In the genomic region with DNA sequence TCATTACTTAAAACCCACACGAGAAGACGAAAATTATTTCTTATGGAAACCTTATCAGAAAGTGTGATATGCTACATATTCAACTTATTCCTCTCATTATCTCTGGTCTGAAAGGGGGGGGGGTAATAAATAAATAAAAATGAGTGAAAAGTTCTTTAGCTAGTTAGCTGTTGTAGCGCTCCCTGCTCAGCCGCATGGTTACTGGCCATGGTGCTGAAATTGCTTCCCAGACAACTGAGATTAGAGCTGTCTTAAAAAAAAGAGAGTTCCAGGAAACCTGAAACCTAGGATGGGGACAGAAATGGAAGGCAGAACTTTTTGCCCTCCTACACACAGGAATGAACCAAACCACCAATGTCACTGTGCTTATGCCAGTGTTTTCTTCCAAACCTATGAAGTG, we compare ENCODE assay signal across 9 mouse cellular contexts. TPM values are rescaled to one million over a fixed set of nuclear protein-coding genes. Genes with fewer than 3 reads are reported as not detected.
A peak's percentile ranks its signal among the peaks of the same experiment; 100 is the strongest.
DNase-seq lines count a peak whose midpoint lies in the region; ATAC-seq lines count a peak whose summit lies in the region.
"Had no signal": no experiment of that assay in that cellular context is flagged by ENCODE, and none has a peak within 500 bp of the region (broad histone marks: within the 10 kb centered on the region; RNA-seq: fewer than 3 reads in every experiment).

No protein-coding gene starts in this region.

- ATAC-seq in midbrain, embryonic 15.5 days (replicated peaks): no peak

- H3K4me2 ChIP-seq in midbrain, embryonic 15.5 days: 0 out of 2 replicates have a peak overlapping the region, but pooled peaks have one; percentile 1

- H3K4me3 ChIP-seq in midbrain, embryonic 15.5 days: peak overlapping the region; percentile 28

- intact Hi-C loops in left cerebral cortex, postnatal 4 days (cut with DNase I): no loop called here

- no peak overlapping the region for H3K9ac ChIP-seq in midbrain, embryonic 15.5 days

- WGBS in midbrain, embryonic 15.5 days: 5% methylated on average over 4 of the region's 4 CpGs

- H3K4me1 ChIP-seq in midbrain, embryonic 15.5 days: peaks cover 30% of the 10 kb centered on the region

- H3K27ac ChIP-seq in midbrain, embryonic 15.5 days: no peak overlapping the region

- no peaks in the 10 kb centered on the region for H3K36me3 ChIP-seq in midbrain, embryonic 15.5 days (replicated peaks)

- H3K9me3 ChIP-seq in midbrain, embryonic 15.5 days: no peaks in the 10 kb centered on the region

- peaks cover 43% of the 10 kb centered on the region for H3K27me3 ChIP-seq in midbrain, embryonic 15.5 days (replicated peaks)

- peak; percentile 22 for DNase-seq in left cerebral cortex, postnatal 4 days
- no peak for DNase-seq in left cerebral cortex, adult 18-20 months (ENCODE audit: low spot score in 2 of 2)
- peak; percentile 82 for DNase-seq in adrenal gland, postnatal 10 days
- DNase-seq in forelimb bud, embryonic 11.5 days (ENCODE audit: low read depth, low spot score): peak; percentile 82
- no peak for DNase-seq in frontal cortex, postnatal 25 days (ENCODE audit: low spot score in 2 of 2)
- DNase-seq in layer of hippocampus, adult 18-20 months (ENCODE audit: low spot score in 2 of 2): no peak
- DNase-seq in thymus, postnatal 25 days: no peak

RNA-seq across cellular contexts. Expression of a gene that starts 5.1 kb away (rescaled TPM):
- total RNA-seq in left cerebral cortex, postnatal 4 days (2021): under 1 TPM in 1 of 2 experiments, not detected in 1; 0.12 TPM
- total RNA-seq in left cerebral cortex, adult 18-20 months (2021): not detected
- not detected for total RNA-seq in adrenal gland, postnatal 10 days (2021)
- 15.8 and 19.3 TPM in 2 replicates for polyA plus RNA-seq in midbrain, embryonic 15.5 days (2015; fragmentation: Nextera tagmentation; extraction: Ambion mirVana)
- total RNA-seq in layer of hippocampus, adult 18-20 months (2021): not detected
- total RNA-seq: layer of hippocampus, postnatal 10 days had no signal

Comparison
In these comparisons a context has a peak if more than half of its experiments do, and no peak if none do; other contexts are left out.
1. DNase-seq: peak in left cerebral cortex, postnatal 4 days (single experiment), adrenal gland, postnatal 10 days (single experiment) and forelimb bud, embryonic 11.5 days (single experiment); none in left cerebral cortex, adult 18-20 months (0 of 2), frontal cortex, postnatal 25 days (0 of 2), layer of hippocampus, adult 18-20 months (0 of 2) and thymus, postnatal 25 days (single experiment).